Mouse (Mus musculus): ENCODE results near the gene Ddi2. TPM values are rescaled to one million over a fixed set of nuclear protein-coding genes. Genes with fewer than 3 reads are reported as not detected.

The Ddi2 gene
- polyA plus RNA-seq, 1 experiment from 2014 or later: 13.2 TPM

- Histone ChIP-seq H3K4me3 (no peak overlapping the region), H3K36me3 (peaks cover 92% of the 10 kb centered on the region), H3K27ac (replicated peaks) (no peak overlapping the region), H3K4me2 (no peak overlapping the region), H3K27me3 (replicated peaks) (no peaks in the 10 kb centered on the region), H3K9me3 (no peaks in the 10 kb centered on the region), H3K4me1 (peaks cover 17% of the 10 kb centered on the region), H3K9ac (no peak overlapping the region)
- no peak for ATAC-seq (ENCODE audit: extremely low read depth, insufficient number of reproducible peaks, low FRiP score, low TSS enrichment)
- 89% methylated on average over 8 of the region's 8 CpGs for WGBS
Measured at GRCm38 (mm10) chr4:141688505-141688904, 34.7 kb downstream of the Ddi2 start.

DNA sequence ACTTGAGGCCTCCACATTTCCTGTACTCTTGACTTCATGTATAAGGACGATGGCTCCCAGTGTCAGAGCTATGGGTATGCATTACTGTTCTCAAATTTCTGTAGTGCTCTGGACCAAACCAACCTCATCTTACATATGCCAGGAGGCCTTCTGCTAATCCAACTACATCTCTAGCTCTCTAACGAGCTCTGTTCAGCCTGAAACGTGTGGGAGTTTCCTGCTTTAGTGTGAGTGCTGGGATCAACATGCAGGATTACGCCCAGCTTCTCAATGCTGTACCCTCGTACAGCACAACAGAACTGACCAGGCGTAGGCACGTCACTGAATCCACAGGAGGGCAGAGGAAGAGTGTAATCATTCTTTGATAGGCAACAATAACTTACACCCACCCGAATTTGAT lies 36.7 kb downstream of the Ddi2 start:
- Histone ChIP-seq H3K4me2 (no peak overlapping the region), H3K9me3 (no peaks in the 10 kb centered on the region), H3K4me1 (peaks cover 37% of the 10 kb centered on the region), H3K27ac (replicated peaks) (no peak overlapping the region), H3K9ac (no peak overlapping the region), H3K4me3 (no peak overlapping the region), H3K36me3 (peaks cover 83% of the 10 kb centered on the region), H3K27me3 (replicated peaks) (no peaks in the 10 kb centered on the region)
- no peak for ATAC-seq (ENCODE audit: extremely low read depth, insufficient number of reproducible peaks, low FRiP score, low TSS enrichment)
- WGBS: 69% methylated on average over 8 of the region's 8 CpGs

GRCm38 (mm10) chr4:141686093-141686492 lies 37.1 kb downstream of the Ddi2 start:
- no peaks in the 10 kb centered on the region for H3K27me3 ChIP-seq (replicated peaks)
- H3K9ac ChIP-seq: no peak overlapping the region
- H3K27ac ChIP-seq (replicated peaks): no peak overlapping the region
- peaks cover 79% of the 10 kb centered on the region for H3K36me3 ChIP-seq
- no peak for ATAC-seq (ENCODE audit: extremely low read depth, insufficient number of reproducible peaks, low FRiP score, low TSS enrichment)
- no peak overlapping the region for H3K4me3 ChIP-seq
- H3K4me2 ChIP-seq: no peak overlapping the region
- peaks cover 41% of the 10 kb centered on the region for H3K4me1 ChIP-seq
- no peaks in the 10 kb centered on the region for H3K9me3 ChIP-seq
- 83% methylated on average over 3 of the region's 3 CpGs for WGBS

- WGBS: 92% methylated on average over 6 of the region's 6 CpGs
- Histone ChIP-seq H3K4me1 (peaks cover 47% of the 10 kb centered on the region), H3K27me3 (replicated peaks) (no peaks in the 10 kb centered on the region), H3K27ac (replicated peaks) (0 out of 2 replicates have a peak within 1 kb of the TSS, but pooled peaks have one; percentile 67), H3K4me2 (no peak within 1 kb of the TSS), H3K9me3 (no peaks in the 10 kb centered on the region), H3K9ac (no peak within 1 kb of the TSS), H3K36me3 (peaks cover 73% of the 10 kb centered on the region), H3K4me3 (no peak within 1 kb of the TSS)
- no peak for ATAC-seq (ENCODE audit: extremely low read depth, insufficient number of reproducible peaks, low FRiP score, low TSS enrichment)
Measured at GRCm38 (mm10) chr4:141685499-141685898, 37.7 kb downstream of the Ddi2 start, which contains the start of gene Rsc1a1. Rsc1a1 (minus strand) TSS chr4:141685599.

DNA sequence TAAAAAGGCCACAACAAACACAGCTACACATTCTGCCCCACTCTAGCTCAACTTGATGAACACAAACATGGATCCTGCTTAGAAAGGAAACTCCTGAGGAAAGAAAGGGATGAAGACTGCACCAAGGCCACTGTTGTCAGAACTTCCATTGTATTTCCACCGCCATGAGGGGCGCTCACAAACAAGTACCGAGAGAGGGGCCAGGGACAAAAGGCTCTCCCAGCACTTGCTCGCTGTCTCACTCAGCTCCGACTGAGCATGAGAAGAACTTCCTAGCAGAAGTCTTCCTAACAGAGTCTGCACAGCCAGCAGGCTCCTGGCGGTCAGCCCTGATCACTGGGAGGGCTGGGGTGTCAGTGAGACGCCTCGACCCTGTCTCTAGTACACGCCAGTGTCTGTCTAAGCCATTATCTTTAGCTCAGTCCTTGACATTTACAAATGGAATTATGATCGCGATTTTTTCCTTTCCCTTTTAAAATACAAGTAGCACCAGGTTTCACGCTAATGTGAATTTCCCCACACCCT lies 40.5 kb downstream of the Ddi2 start:
- peak overlapping the region; percentile 47 for H3K9ac ChIP-seq
- peak overlapping the region; percentile 67 for H3K27ac ChIP-seq (replicated peaks)
- WGBS: 55% methylated on average over 12 of the region's 12 CpGs
- H3K36me3 ChIP-seq: peaks cover 48% of the 10 kb centered on the region
- no peak overlapping the region for H3K4me3 ChIP-seq
- no peak for ATAC-seq (ENCODE audit: extremely low read depth, insufficient number of reproducible peaks, low FRiP score, low TSS enrichment)
- no peaks in the 10 kb centered on the region for H3K9me3 ChIP-seq
- H3K4me2 ChIP-seq: no peak overlapping the region
- no peaks in the 10 kb centered on the region for H3K27me3 ChIP-seq (replicated peaks)
- H3K4me1 ChIP-seq: peaks cover 59% of the 10 kb centered on the region

DNA sequence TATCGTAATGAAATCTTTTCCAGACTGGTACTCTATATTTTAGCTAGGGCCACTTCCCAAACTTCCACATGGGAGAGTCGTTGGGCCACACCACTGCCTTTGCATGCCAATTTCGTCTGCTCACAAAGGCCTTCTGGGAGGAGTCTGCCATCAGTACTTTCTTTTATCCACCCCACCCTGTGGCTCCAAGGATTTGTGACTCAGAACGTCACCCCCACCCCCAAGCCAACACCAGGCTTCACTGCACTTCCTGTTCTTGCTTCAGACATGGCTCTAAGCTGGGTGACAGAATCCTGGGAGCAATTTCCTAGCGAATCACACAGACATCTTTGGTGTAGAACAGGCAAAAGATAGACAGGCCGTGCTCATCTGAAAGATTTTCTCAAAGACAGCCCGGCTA lies 41.5 kb downstream of the Ddi2 start:
- ATAC-seq (ENCODE audit: extremely low read depth, insufficient number of reproducible peaks, low FRiP score, low TSS enrichment): no peak
- no peak overlapping the region for H3K4me2 ChIP-seq
- no peak overlapping the region for H3K4me3 ChIP-seq
- WGBS: 53% methylated on average over 7 of the region's 7 CpGs
- peaks cover 47% of the 10 kb centered on the region for H3K36me3 ChIP-seq
- no peaks in the 10 kb centered on the region for H3K9me3 ChIP-seq
- H3K9ac ChIP-seq: peak overlapping the region; percentile 21
- H3K27ac ChIP-seq (replicated peaks): peak overlapping the region; percentile 45; the same call in 1 of the 2 replicates
- no peaks in the 10 kb centered on the region for H3K27me3 ChIP-seq (replicated peaks)
- H3K4me1 ChIP-seq: peaks cover 59% of the 10 kb centered on the region

- H3K27ac ChIP-seq (replicated peaks): peak overlapping the region; percentile 37; the same call in 1 of the 2 replicates
- H3K36me3 ChIP-seq: peaks cover 38% of the 10 kb centered on the region
- H3K4me2 ChIP-seq: no peak overlapping the region
- peaks cover 66% of the 10 kb centered on the region for H3K4me1 ChIP-seq
- H3K27me3 ChIP-seq (replicated peaks): no peaks in the 10 kb centered on the region
- H3K9ac ChIP-seq: no peak overlapping the region
- ATAC-seq (ENCODE audit: extremely low read depth, insufficient number of reproducible peaks, low FRiP score, low TSS enrichment): no peak
- 26% methylated on average over 12 of the region's 12 CpGs for WGBS
- no peak overlapping the region for H3K4me3 ChIP-seq
- H3K9me3 ChIP-seq: no peaks in the 10 kb centered on the region
Measured at GRCm38 (mm10) chr4:141680892-141681291, 42.3 kb downstream of the Ddi2 start.

DNA sequence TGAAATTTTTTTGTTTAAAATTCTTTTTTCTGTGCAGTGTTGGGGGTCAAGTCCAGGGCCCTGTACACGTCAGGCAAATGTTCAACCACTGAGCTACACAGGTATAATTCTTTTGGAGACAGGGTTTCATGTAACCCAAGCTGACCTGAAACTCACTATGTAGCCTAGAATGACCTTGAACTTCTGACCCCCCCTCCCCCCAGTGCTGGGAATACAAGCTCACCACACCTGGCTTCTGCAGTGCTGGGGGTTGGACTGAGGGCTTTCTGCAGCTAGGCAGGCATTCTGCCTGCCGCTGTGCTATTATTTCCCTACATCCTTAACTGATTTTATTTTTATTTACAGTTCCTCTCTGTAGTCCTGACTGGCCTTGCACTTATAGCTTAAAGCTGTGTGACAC lies 44.2 kb downstream of the Ddi2 start:
- no peak overlapping the region for H3K9ac ChIP-seq
- ATAC-seq (ENCODE audit: extremely low read depth, insufficient number of reproducible peaks, low FRiP score, low TSS enrichment): no peak
- H3K27ac ChIP-seq (replicated peaks): no peak overlapping the region
- H3K9me3 ChIP-seq: no peaks in the 10 kb centered on the region
- no peak overlapping the region for H3K4me3 ChIP-seq
- 88% methylated on average over 2 of the region's 2 CpGs for WGBS
- H3K4me2 ChIP-seq: no peak overlapping the region
- H3K27me3 ChIP-seq (replicated peaks): no peaks in the 10 kb centered on the region
- H3K4me1 ChIP-seq: peaks cover 54% of the 10 kb centered on the region
- H3K36me3 ChIP-seq: peaks cover 20% of the 10 kb centered on the region

DNA sequence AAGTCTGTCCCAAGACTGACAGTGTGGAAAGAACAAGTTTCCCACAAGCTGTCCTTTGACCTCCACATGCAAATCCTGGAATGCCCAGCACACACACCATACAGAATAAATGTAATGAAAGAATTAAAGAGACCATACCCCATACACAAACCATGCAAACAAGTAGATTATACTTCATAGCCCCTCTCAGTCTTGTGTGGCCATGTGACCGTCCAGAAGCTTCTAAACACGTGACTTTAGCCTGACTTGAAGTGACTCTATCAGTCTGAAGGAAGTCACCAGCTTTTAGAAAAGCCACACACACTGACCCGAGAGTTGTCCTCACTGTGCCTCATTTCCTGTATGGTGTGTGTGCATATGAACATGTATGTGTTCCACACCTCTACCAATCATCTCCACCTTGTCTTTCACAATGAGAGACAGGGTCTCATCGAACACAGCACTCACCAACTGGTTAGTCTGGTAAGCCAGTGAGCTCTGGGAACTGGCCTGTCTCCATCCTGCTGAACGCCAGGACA lies 46.7 kb downstream of the Ddi2 start:
- 63% methylated on average over 5 of the region's 5 CpGs for WGBS
- Histone ChIP-seq H3K4me1 (peaks cover 29% of the 10 kb centered on the region), H3K27me3 (replicated peaks) (no peaks in the 10 kb centered on the region), H3K9ac (no peak overlapping the region), H3K36me3 (peaks cover 4% of the 10 kb centered on the region), H3K27ac (replicated peaks) (no peak overlapping the region), H3K9me3 (no peaks in the 10 kb centered on the region), H3K4me3 (no peak overlapping the region), H3K4me2 (no peak overlapping the region)
- no peak for ATAC-seq (ENCODE audit: extremely low read depth, insufficient number of reproducible peaks, low FRiP score, low TSS enrichment)

DNA sequence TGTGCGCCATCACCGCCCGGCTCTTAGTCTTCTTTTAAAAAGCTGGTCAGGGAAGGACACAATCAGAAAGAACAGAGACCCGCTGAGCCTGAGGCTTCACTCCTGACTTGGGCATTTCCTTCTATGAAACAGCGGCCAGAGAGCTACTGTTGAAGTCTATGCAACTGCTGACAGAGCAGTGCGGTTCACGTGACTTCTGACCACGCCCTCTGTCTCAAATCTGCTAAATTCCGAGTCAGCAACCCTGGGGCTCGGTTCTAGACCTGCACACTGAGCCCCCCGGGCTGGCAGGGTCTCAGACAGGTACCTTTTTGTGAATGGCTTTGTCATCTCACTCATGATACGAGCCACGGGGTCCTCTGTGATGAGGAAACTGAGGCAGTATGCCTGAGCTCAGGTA lies 50.9 kb downstream of the Ddi2 start:
- WGBS: 70% methylated on average over 13 of the region's 13 CpGs
- Histone ChIP-seq H3K4me3 (no peak overlapping the region), H3K4me2 (no peak overlapping the region), H3K27me3 (replicated peaks) (no peaks in the 10 kb centered on the region), H3K27ac (replicated peaks) (no peak overlapping the region), H3K9me3 (no peaks in the 10 kb centered on the region), H3K4me1 (peaks cover 7% of the 10 kb centered on the region; the same call in 1 of the 2 replicates), H3K36me3 (peaks cover 4% of the 10 kb centered on the region; the same call in 1 of the 2 replicates), H3K9ac (no peak overlapping the region)
- ATAC-seq (ENCODE audit: extremely low read depth, insufficient number of reproducible peaks, low FRiP score, low TSS enrichment): no peak

DNA sequence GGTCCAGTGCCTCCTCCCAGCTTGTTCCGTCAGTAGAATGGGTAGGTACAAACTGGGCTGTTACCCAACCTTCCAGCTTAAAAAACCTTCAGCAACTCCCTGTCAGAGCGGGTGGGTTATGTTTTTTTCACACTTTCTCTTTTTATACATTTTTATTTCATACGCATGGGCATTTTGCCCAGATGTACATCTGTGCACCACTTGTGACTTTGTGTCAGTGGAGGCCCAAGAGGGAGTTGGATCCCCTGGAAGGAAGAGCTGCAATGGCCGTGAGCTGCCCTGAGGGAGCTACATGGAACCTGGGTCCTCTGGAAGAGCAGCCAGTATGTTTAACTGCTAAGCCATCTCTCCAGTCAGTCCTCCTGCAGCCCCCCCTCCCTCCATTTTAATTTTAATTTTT lies 51.8 kb downstream of the Ddi2 start:
- 68% methylated on average over 4 of the region's 4 CpGs for WGBS
- H3K9ac ChIP-seq: no peak overlapping the region
- no peak overlapping the region for H3K27ac ChIP-seq (replicated peaks)
- H3K27me3 ChIP-seq (replicated peaks): no peaks in the 10 kb centered on the region
- H3K4me1 ChIP-seq: peaks cover 3% of the 10 kb centered on the region; the same call in 1 of the 2 replicates
- no peaks in the 10 kb centered on the region for H3K9me3 ChIP-seq
- no peak for ATAC-seq (ENCODE audit: extremely low read depth, insufficient number of reproducible peaks, low FRiP score, low TSS enrichment)
- no peak overlapping the region for H3K4me2 ChIP-seq
- H3K4me3 ChIP-seq: no peak overlapping the region
- H3K36me3 ChIP-seq: no peaks in the 10 kb centered on the region
